Mouse (Mus musculus): ENCODE data around the gene Srsf10.

The Srsf10 gene

DNA sequence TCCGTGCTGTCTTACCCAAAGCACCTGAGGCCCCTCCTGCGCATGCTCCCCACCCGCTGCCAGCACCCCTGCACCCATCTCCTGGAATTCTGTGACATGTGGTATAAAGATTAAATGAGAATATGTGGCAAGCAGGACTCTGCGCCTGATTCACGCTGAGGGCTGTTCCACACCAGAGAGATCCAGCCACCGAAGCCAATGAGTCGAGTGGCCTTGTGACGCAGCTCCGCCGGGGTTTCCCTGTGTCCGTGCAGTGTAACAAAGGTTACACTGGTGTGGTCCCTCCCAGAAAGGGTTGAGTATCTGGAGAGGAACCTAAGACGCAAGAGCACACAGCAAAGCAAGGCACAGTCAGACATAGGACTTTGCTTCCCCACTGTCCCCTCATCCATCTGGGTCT lies 30.1 kb downstream of the Srsf10 start:
- no peak for DNase-seq (ENCODE audit: low spot score)

DNA sequence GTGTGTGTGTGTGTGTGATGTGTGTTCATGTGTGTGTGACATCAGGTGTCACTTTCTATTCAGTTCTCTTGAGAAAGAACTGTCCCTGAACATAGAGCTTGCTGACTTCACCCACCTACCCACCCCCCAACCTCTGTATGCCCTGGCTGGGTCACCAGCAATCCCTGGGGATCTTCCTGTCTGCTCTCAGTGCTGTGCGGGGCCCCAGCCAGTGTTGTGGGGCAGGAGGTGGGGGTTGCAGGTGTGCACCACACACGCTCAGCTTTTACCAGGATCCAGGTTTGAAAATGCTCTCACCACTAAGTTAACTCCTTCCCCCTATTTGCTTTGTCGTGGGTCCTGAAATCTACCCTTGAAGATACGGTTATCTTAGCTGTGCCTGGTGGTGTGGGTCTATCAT lies 30.6 kb downstream of the Srsf10 start:
- DNase-seq (ENCODE audit: low spot score) = no peak

DNA sequence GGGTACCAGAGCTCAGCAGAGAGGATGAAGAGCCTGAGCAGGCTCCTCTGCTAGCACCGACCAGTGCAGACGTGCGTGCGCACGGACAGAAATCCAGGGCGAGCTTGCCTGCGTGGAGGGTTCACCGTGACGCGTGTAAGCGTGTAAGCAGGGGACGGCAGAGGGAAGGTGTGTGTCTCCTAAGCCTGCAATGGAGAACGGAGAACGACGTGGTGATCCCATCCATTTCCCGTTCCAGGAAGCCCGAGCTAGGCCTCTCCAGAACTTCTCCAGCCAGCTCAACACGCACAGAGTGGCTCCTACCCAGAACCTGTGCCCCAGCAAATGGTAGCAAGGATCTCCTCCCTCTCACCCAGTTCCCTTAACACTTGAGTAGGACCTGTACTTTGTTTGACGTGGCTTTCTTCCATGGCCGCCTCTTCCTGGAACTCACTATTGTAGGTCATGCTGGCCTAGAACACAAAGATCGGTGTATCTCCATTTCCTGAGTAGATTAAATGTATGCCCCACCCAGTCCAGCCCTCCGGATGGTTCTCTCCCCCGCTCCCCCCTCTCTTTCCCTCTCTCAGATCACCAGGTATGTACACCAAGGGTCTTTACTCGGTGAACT lies 33.0 kb downstream of the Srsf10 start:
- DNase-seq (ENCODE audit: low spot score) = no peak

DNA sequence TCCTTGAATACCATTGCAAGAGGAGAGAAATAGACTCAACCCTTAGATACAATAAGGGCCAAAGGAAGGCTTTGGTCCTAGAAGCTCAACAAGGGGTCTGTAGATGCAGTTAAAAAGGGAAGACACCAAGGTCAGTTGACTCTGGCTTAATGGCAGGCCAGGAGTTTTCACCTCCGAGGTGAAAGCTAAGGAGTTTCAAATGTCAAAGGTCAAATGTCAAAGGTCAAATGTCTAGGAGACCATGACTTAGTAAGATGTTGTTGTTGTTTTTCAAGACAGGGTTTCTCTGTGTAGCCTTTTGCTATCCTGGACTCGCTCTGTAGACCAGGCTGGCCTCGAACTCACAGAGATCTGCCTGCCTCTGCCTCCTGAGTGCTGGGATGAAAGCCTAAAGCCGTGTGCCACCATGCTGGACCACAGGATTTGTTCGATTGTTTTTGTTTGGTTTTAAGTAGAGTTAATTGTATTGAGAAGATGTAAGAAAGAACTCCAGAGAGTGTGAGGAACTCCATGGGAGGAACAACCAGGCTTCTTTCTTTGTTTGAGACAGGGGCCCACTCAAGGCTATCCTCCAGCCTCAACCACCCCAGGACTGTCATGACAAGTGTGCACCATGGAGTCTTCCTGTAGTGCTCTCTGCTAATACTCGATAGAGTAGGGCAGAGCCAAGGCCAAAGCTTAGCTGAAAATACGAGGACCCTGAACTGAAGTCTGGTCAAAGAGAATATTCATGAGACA lies 33.8 kb downstream of the Srsf10 start:
- no peak for DNase-seq (ENCODE audit: low spot score)

DNA sequence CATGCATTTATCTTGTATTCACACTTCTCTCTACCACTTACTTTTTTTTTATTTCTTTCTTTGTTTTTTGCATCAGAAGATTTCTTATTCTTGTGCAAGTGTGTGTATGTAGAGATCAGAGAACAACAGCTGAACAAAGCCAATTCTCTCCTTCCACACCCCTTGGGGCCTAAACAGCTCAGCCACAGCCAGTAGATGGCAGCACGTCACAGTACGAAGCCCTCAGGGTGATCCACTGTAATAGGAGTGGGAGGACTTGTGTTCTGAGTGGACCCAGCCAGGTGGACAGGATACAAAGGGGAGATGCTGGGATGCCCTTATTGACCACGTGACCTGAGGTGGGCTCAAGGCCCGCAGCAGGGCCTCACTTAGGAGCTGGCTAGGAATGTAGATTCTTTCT lies 34.3 kb downstream of the Srsf10 start:
- DNase-seq (ENCODE audit: low spot score) = peak; percentile 36

DNA sequence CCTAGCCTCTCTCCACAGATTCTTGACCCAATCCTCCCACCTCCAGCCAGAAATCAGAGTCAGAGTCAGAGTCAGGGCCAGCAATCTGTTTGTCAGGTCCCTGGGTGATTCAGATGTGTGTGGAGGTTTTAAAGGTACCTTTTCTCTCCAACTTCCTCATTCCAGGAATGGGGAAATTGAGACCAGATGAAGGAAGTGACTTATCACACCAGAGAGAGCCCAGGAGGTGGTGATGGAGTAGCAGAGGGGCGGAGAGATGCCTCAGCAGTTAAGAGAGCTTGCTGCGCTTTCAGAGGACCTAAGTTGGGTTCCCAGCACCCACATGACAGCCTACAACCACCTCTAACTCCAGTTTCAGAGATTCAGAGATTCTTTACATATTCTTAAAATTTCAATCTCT lies 36.0 kb downstream of the Srsf10 start:
- DNase-seq (ENCODE audit: low spot score) = no peak

DNA sequence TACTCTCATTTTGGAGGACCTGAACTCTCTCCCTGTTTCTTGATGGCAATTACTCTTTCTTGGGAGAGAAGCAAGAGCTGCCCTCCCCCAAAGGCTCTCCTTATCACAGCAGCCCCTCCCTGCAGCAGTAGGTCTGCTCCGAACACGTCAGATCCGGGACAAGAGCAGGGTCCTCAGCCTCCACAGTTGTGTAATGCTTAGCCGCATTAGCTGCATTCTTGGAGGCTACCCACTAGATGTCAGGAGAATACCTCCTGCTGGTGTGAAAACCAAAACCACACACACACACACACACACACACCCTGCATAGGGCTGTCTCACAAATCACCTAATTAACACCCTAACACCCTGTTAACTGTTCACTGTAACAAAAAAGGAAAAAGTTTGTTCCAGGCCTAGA lies 37.3 kb downstream of the Srsf10 start:
- no peak for DNase-seq (ENCODE audit: low spot score)

GRCm38 (mm10) chr4:135895071-135895571 lies 39.6 kb downstream of the Srsf10 start, which contains the start of gene Cnr2:
Gene Cnr2 (plus strand): TSS chr4:135895394.
- DNase-seq (ENCODE audit: low spot score) = no peak

GRCm38 (mm10) chr4:135896157-135896556 lies 40.6 kb downstream of the Srsf10 start:
- DNase-seq (ENCODE audit: low spot score) = no peak

GRCm38 (mm10) chr4:135898380-135899049 lies 43.0 kb downstream of the Srsf10 start:
- no peak for DNase-seq (ENCODE audit: low spot score)

DNA sequence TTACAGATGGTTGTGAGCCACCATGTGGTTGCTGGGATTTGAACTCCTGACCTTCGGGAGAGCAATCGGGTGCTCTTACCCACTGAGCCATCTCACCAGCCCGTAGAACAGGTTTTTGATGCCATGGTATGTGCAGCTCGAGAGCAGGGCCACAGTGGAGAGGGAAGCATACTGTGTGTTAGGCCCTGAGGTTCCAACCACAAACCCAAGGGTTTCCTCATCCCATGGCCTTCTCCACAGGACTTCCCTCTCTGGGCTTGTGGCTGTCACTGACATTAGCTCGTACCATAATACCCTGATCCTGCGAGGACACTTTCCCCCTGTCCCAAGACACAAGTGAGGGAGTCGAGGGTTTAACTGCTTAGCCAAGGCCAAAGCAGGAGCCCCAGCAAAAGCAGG lies 43.5 kb downstream of the Srsf10 start:
- DNase-seq (ENCODE audit: low spot score) = no peak

DNA sequence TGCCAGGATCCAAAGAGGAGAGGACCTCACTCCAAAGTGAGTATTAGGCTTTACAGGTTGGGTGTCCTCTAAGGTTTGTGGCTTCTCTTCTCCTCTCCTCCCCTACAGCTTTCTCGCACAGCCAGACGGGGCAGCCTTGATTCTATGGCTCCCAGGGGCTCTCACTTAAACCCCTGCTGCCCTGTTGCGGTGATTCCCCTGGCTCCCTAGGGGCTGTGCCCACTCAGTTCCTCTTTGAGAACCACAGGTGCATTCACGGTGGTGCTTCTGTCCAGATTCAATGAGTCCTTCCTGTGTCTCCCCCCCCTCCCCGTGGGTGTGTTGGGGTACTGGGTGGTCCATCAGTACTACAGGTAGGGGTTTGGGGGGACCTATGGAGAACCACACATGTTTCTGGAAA lies 44.5 kb downstream of the Srsf10 start:
- DNase-seq (ENCODE audit: low spot score) = no peak

DNA sequence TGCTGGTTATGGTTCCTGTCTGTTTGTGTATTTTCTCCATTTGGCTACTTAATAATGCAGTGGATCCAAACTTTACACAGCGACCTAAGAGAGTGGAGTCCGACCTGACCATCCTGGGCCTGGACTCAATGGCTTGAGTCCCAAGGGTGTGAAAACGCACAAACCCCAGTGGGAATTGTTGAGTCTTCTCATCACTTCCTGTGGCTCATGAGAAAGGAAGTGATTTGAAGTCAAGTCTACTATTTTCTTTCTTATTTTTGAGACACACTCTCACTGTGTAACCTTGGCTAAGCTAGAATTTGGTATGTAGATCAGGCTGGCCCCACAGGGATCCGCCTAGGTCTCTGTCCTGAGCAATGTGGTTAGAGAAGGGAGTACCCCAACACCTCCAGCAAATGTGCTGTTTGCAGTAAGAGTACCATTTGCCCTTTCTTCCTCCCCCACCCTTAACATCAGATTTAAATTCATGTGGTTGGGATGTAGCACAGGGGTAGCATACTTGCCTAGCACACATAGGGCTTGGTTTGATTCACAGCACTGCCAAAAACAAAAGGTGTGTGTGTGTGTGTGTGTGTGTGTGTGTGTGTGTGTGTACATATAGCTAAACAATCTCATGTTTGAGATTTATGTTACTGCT lies 47.2 kb downstream of the Srsf10 start:
- no peak for DNase-seq (ENCODE audit: low spot score)

GRCm38 (mm10) chr4:135904810-135905209 lies 49.3 kb downstream of the Srsf10 start:
- no peak for DNase-seq (ENCODE audit: low spot score)

DNA sequence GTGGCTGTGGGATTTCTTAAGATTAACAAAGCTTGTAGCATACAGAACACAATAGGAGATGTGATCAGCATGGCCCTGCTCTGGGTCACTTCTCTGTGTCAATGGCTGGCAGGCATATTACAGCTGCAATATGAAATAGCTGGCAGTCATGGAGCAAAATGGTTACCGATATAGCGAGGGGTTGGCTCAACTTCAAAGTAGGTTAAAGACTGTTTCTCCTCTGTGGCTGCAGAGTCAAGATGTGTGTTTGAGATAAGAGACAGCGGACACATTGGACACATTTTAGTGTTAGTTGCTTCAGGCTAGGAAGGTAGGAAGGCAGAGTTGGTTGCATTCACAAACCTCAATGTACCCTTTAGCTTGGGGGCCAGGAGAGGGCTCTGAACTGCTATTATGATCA lies 51.1 kb downstream of the Srsf10 start:
- no peak for DNase-seq (ENCODE audit: low spot score)

DNA sequence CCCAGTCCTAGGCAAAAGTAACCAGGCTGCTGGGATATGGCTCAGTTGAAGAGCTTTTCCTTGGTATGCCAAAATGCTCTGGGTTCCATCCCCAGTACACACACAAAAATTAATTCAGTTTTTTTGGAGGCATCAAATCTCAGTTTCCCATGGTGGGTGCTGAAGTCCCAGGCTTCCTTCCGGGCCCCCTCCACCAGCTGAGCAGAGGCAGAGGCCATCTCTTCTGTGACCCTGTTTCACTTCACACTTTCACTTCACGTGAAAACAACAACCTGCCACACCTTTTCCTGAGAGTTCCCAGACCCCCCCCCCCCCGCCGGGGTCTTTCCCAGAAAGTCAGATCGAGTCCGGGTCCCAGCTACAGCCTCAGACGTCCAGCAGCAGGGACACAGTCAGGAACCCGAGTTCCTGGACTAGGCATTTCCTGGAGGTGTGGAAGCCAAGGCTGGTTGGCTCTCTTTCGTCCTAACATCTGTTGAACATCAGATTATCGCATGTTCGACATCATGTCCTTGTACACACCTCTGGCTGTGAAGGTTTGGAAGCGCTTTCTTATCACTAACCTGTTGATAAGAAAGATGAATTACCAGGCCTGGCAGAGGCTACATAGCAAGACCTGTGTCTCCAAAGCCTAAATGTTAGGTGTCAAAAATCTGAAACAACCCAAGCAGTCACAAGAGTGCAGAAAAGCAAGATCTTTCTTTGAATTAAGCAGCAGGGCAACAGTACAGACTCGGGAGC lies 53.9 kb downstream of the Srsf10 start:
- no peak for DNase-seq (ENCODE audit: low spot score)

DNA sequence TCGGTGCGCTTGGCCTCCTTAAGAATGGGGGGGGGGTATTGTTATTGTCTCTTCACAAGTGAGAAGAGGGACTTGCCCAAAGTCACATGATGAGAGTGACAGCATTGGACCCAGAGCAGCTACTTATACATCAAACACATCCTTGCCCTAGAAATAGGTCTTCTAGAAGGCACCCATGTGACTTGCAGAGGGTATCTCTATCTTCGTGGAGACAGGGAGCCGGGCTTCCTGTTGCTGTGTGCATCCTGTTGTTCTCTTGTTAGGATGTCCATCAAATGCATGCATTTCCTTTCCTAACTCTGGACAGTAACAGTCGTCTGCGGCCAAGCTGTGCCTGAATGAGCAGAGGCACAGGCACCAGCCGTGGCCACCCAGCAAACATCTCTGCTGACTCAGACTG lies 56.0 kb downstream of the Srsf10 start:
- no peak for DNase-seq (ENCODE audit: low spot score)

- no peak for DNase-seq (ENCODE audit: low spot score)
Observed at GRCm38 (mm10) chr4:135912164-135912563, 56.6 kb downstream of the Srsf10 start.

- no peak for DNase-seq (ENCODE audit: low spot score)
Observed at GRCm38 (mm10) chr4:135912835-135913234, 57.3 kb downstream of the Srsf10 start.

DNA sequence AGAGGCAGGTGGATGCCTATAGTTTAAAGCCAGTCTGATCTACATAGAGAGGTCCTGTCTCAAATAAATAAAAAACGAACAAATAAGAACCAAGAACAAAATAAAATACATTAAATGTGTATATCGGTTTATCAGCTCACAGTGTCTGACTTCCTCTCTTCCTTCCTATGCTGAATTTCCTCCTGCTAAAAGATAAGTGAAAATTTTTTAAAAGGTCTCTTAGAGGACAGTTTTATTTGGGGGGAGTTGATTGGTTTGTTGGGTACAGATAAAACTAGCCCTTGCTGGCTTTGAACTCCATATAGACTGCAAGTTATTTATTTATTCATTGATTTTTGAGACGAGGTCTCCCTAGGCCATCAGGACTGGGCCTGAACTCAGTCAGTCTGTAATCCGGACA lies 57.9 kb downstream of the Srsf10 start:
- DNase-seq (ENCODE audit: low spot score) = no peak

- DNase-seq (ENCODE audit: low spot score) = no peak
Observed at GRCm38 (mm10) chr4:135918635-135919279, 63.2 kb downstream of the Srsf10 start.

DNA sequence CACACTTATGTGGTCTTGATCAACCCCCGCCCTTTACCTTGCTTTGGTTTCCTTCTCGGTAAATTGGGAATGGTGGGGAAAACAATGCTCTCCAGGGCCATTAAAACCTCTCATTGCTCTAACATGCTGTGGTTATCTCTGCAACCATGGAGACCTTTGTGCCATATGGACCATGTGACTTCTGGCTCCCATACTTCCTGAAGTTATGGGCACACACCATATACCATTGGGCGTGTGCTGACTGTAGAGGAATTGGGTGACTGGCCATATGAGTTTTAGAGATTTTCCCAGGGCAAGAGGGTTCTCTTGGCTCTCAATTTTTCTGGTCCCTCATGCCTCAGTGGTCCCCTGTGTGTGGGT lies 63.7 kb downstream of the Srsf10 start:
- no peak for DNase-seq (ENCODE audit: low spot score)
